In genomic region chr12:82312091-82312820, GRCm38 (mm10) we compare ENCODE assay signal across 9 mouse cellular contexts.
A peak's percentile ranks its signal among the peaks of the same experiment; 100 is the strongest.
DNase-seq lines count a peak whose midpoint lies in the region; ATAC-seq and TF ChIP-seq lines count a peak whose summit lies in the region.
"Had no signal": no experiment of that assay in that cellular context is flagged by ENCODE, and none has a peak within 500 bp of the region (broad histone marks: within the 10 kb centered on the region; RNA-seq: fewer than 3 reads in every experiment).

No protein-coding gene starts in this region.

- no peaks in the 10 kb centered on the region for H3K27me3 ChIP-seq in kidney, embryonic 14.5 days (ENCODE audit: control insufficient read depth, insufficient read depth, low read length)
- H3K27me3 ChIP-seq in forebrain, postnatal 0 days (ENCODE audit: insufficient read depth, low read length): no peaks in the 10 kb centered on the region
- no peaks in the 10 kb centered on the region for H3K27me3 ChIP-seq in hindbrain, embryonic 16.5 days (replicated peaks; ENCODE audit: control insufficient read depth, insufficient read depth, low read length)
- H3K27me3 ChIP-seq: liver, embryonic 13.5 days had no signal

- DNase-seq in kidney, adult 9 months: peak; percentile 66
- DNase-seq in brain, adult 2 months (ENCODE audit: low read depth, low spot score): peak; percentile 87
- DNase-seq in forebrain, postnatal 0 days: peak; percentile 33
- peak; percentile 34 for DNase-seq in skeletal muscle tissue, adult 2 months (ENCODE audit: low read depth, low spot score)
- DNase-seq in frontal cortex, postnatal 25 days (ENCODE audit: low spot score in 2 of 2): no peak
- no peak for DNase-seq in frontal cortex, postnatal 10 days (ENCODE audit: low spot score in 2 of 2)
- DNase-seq: liver, embryonic 13.5 days had no signal

- peaks cover 8% of the 10 kb centered on the region; the same call in 1 of the 2 replicates for H3K36me3 ChIP-seq in kidney, embryonic 14.5 days (ENCODE audit: control insufficient read depth, insufficient read depth, low read length)
- no peaks in the 10 kb centered on the region for H3K36me3 ChIP-seq in forebrain, postnatal 0 days (ENCODE audit: insufficient read depth)
- H3K36me3 ChIP-seq in hindbrain, embryonic 16.5 days (ENCODE audit: control insufficient read depth, insufficient read depth, low read length): no peaks in the 10 kb centered on the region
- H3K36me3 ChIP-seq: liver, embryonic 13.5 days had no signal

- H3K9me3 ChIP-seq in kidney, embryonic 14.5 days (ENCODE audit: control insufficient read depth, low read length): no peaks in the 10 kb centered on the region
- H3K9me3 ChIP-seq in forebrain, postnatal 0 days (ENCODE audit: low read length): no peaks in the 10 kb centered on the region
- no peaks in the 10 kb centered on the region for H3K9me3 ChIP-seq in hindbrain, embryonic 16.5 days (ENCODE audit: control insufficient read depth, low read length)
- H3K9me3 ChIP-seq: liver, embryonic 13.5 days had no signal

- no peak for ATAC-seq in kidney, embryonic 14.5 days (ENCODE audit: low FRiP score, low TSS enrichment)
- ATAC-seq in forebrain, postnatal 0 days: peak; percentile 47
- peak; percentile 81 for ATAC-seq in hindbrain, embryonic 16.5 days

- H3K27ac ChIP-seq in kidney, embryonic 14.5 days (ENCODE audit: low read depth, low read length): no peak overlapping the region
- no peak overlapping the region for H3K27ac ChIP-seq in forebrain, postnatal 0 days (ENCODE audit: low read depth, low read length)
- H3K27ac ChIP-seq in hindbrain, embryonic 16.5 days (ENCODE audit: low read depth, low read length): peak overlapping the region; percentile 14; the same call in 1 of the 2 replicates
- H3K27ac ChIP-seq: liver, embryonic 13.5 days had no signal

- 87% methylated on average over 17 of the region's 17 CpGs for WGBS in kidney, embryonic 14.5 days
- WGBS in forebrain, postnatal 0 days: 42% methylated on average over 17 of the region's 17 CpGs
- 53% methylated on average over 17 of the region's 17 CpGs for WGBS in hindbrain, embryonic 16.5 days

- TF ChIP-seq CTCF in forebrain, postnatal 0 days (IDR thresholded peaks at IDR 0.05; ENCODE audit: low read depth): no peak

- 0 out of 2 replicates have a peak, but pooled peaks cover 3% of the 10 kb centered on the region for H3K4me1 ChIP-seq in kidney, embryonic 14.5 days (ENCODE audit: control insufficient read depth, insufficient read depth, low read length)
- 0 out of 2 replicates have a peak, but pooled peaks cover 4% of the 10 kb centered on the region for H3K4me1 ChIP-seq in forebrain, postnatal 0 days (ENCODE audit: insufficient read depth)
- peaks cover 8% of the 10 kb centered on the region for H3K4me1 ChIP-seq in hindbrain, embryonic 16.5 days (ENCODE audit: control insufficient read depth, insufficient read depth, low read depth, low read length)

- H3K9ac ChIP-seq in kidney, embryonic 14.5 days (ENCODE audit: low read depth, low read length): no peak overlapping the region
- H3K9ac ChIP-seq in forebrain, postnatal 0 days: no peak overlapping the region
- no peak overlapping the region for H3K9ac ChIP-seq in hindbrain, embryonic 16.5 days (ENCODE audit: low read depth, low read length)
- H3K9ac ChIP-seq: liver, embryonic 13.5 days had no signal

- H3K4me3 ChIP-seq in kidney, embryonic 14.5 days (ENCODE audit: low read length): no peak overlapping the region
- no peak overlapping the region for H3K4me3 ChIP-seq in forebrain, postnatal 0 days (ENCODE audit: low read depth, low read length)
- no peak overlapping the region for H3K4me3 ChIP-seq in hindbrain, embryonic 16.5 days (ENCODE audit: low read length)
- H3K4me3 ChIP-seq: liver, embryonic 13.5 days had no signal

- no peak overlapping the region for H3K4me2 ChIP-seq in kidney, embryonic 14.5 days (replicated peaks; ENCODE audit: low read depth, low read length)
- no peak overlapping the region for H3K4me2 ChIP-seq in forebrain, postnatal 0 days (ENCODE audit: low read depth)
- 0 out of 2 replicates have a peak overlapping the region, but pooled peaks have one; percentile 8 for H3K4me2 ChIP-seq in hindbrain, embryonic 16.5 days (ENCODE audit: low read length)
- H3K4me2 ChIP-seq: liver, embryonic 13.5 days had no signal

Comparison
In these comparisons a context has a peak if more than half of its experiments do, and no peak if none do; other contexts are left out.
1. DNase-seq: peak in kidney, adult 9 months (single experiment), brain, adult 2 months (single experiment), forebrain, postnatal 0 days (single experiment) and skeletal muscle tissue, adult 2 months (single experiment); none in frontal cortex, postnatal 25 days (0 of 2) and frontal cortex, postnatal 10 days (0 of 2).